Mouse (Mus musculus) liver, postnatal 0 days (tissue): ENCODE measurements around the gene Ski.

ENCODE experiments used
- CTCF ChIP-seq: sonication (generic); IDR thresholded peaks from 2 replicates; pipeline ENCODE4 v1.5.1; 2016; ENCODE audit warnings: antibody characterized with exemption, low read depth
- EP300 ChIP-seq: IDR thresholded peaks from 2 replicates; pipeline ENCODE4 v1.6.1; 2016; ENCODE audit warnings: antibody characterized with exemption, low read depth, mild to moderate bottlenecking

- TF ChIP-seq CTCF = no peak
- no peak for TF ChIP-seq EP300
These were observed 100.4 kb downstream of the Ski start for GRCm38 (mm10) chr4:155121915-155122443.
